Mouse (Mus musculus): Measurements from ENCODE around the gene Cyp26a1. TPM values are rescaled to one million over a fixed set of nuclear protein-coding genes. Genes with fewer than 3 reads are reported as not detected.

Gene Cyp26a1
- polyA plus RNA-seq, 1 experiment from 2014 or later: 0.21 TPM

DNA sequence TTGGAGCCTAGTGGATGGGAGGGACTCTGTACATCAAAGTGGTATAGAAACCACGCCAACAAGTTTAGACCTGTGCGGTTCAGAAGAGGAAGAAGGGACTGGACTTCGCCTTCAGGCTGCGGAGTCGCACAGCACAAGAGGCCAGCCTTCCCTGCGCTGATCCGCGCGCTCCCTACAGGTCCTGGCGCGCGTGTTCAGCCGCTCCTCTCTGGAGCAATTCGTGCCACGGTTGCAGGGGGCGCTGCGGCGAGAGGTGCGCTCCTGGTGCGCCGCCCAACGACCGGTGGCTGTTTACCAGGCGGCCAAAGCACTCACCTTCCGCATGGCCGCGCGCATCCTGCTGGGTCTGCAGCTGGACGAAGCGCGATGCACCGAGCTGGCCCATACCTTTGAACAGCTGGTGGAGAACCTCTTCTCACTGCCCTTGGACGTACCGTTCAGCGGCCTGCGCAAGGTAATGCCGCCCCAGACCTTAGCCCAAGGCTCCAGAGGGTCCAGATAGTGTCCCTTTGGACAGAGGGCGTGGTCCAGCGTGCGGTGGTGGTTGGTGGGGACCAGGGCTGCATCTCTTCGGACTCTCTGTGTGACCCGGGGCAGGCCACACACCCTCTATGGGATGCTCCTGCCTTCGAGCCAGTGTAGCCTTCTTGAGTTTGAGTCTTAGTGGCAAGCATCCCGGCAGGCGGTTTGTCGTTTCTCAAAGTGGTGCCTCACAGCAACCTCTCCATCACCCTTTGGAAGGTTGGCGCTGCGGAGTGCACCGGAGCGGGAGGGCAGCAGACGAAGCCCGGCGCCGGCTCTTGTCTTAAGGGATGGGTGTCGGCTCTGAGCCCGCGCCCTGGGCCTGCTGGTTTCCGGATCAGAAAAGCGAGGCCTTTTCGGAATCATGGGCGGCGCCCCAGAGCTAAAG lies 10.4 kb upstream of the Cyp26a1 start:
- H3K27ac ChIP-seq (ENCODE audit: low read depth): no peak overlapping the region
- H3K4me1 ChIP-seq (ENCODE audit: insufficient read depth): no peaks in the 10 kb centered on the region
- 41% methylated on average over 62 of the region's 62 CpGs for WGBS (ENCODE audit: insufficient replicate concordance)
- peak; percentile 44 for DNase-seq
- TF ChIP-seq CTCF (IDR thresholded peaks at IDR 0.05; ENCODE audit: low read depth) (peak; percentile 46), EP300 (IDR thresholded peaks at IDR 0.05; ENCODE audit: low read depth) (no peak)
- no peak overlapping the region for H3K4me3 ChIP-seq (ENCODE audit: low read depth, low read length)
- H3K27me3 ChIP-seq (ENCODE audit: insufficient read depth, low read length): peaks cover 29% of the 10 kb centered on the region
- H3K9me3 ChIP-seq (ENCODE audit: low read length): no peaks in the 10 kb centered on the region
- H3K9ac ChIP-seq (replicated peaks): no peak overlapping the region
- ATAC-seq: peak; percentile 40; the same call in 1 of the 2 replicates
- H3K4me2 ChIP-seq (ENCODE audit: low read depth, low read length): no peak overlapping the region
- peaks cover 25% of the 10 kb centered on the region for H3K36me3 ChIP-seq (replicated peaks; ENCODE audit: insufficient read depth, low read length)

DNA sequence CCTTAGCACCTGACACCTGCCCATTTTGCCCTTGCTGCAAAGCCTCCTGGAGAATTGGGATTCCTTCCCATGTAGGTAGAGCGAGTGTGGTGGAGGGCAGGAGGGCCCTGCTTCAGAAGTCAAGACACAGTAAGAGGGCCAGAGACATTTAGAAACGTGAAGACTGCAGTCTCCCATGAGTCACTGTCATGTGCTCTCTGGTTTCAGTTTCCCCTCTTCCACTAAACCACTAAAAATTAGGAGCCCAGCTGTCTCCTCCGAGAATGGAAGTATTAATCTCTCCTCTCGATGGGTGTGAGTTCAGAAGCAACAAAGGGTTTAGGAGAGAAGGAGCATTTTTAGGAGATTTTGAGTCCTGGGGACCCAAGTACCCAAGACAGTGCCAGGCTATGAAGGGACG lies 8.1 kb upstream of the Cyp26a1 start:
- WGBS (ENCODE audit: insufficient replicate concordance): 64% methylated on average over 5 of the region's 5 CpGs
- ATAC-seq (no peak), DNase-seq (no peak)
- TF ChIP-seq CTCF (IDR thresholded peaks at IDR 0.05; ENCODE audit: low read depth) (no peak), EP300 (IDR thresholded peaks at IDR 0.05; ENCODE audit: low read depth) (no peak)
- no peaks in the 10 kb centered on the region for H3K9me3 ChIP-seq (ENCODE audit: low read length)
- peaks cover 10% of the 10 kb centered on the region for H3K36me3 ChIP-seq (replicated peaks; ENCODE audit: insufficient read depth, low read length)
- H3K27me3 ChIP-seq (ENCODE audit: insufficient read depth, low read length): peaks cover 52% of the 10 kb centered on the region
- H3K4me1 ChIP-seq (ENCODE audit: insufficient read depth): peaks cover 6% of the 10 kb centered on the region
- H3K4me3 ChIP-seq (ENCODE audit: low read depth, low read length): no peak overlapping the region
- no peak overlapping the region for H3K4me2 ChIP-seq (ENCODE audit: low read depth, low read length)
- H3K9ac ChIP-seq (replicated peaks): no peak overlapping the region
- H3K27ac ChIP-seq (ENCODE audit: low read depth): no peak overlapping the region

DNA sequence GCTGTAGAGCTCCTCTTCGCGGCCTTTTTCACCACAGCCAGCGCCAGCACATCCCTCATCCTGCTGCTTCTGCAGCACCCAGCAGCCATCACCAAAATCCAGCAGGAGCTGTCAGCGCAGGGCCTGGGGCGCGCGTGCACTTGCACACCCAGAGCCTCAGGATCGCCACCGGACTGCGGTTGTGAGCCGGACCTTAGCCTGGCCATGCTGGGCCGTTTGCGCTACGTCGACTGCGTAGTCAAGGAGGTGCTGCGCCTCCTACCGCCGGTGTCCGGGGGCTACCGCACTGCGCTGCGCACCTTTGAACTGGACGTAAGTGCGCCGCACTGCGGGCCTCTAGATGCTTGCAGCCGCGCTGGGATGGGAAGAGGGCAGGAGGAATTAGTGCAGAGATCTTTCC lies 6.9 kb upstream of the Cyp26a1 start:
- Histone ChIP-seq H3K9me3 (ENCODE audit: low read length) (no peaks in the 10 kb centered on the region), H3K27me3 (ENCODE audit: insufficient read depth, low read length) (peaks cover 63% of the 10 kb centered on the region), H3K36me3 (replicated peaks; ENCODE audit: insufficient read depth, low read length) (peaks cover 6% of the 10 kb centered on the region), H3K4me1 (ENCODE audit: insufficient read depth) (peaks cover 6% of the 10 kb centered on the region), H3K27ac (ENCODE audit: low read depth) (no peak overlapping the region), H3K4me3 (ENCODE audit: low read depth, low read length) (no peak overlapping the region), H3K9ac (replicated peaks) (no peak overlapping the region), H3K4me2 (ENCODE audit: low read depth, low read length) (no peak overlapping the region)
- ATAC-seq: no peak
- peak; percentile 26; the same call in 1 of the 2 replicates for TF ChIP-seq CTCF (IDR thresholded peaks at IDR 0.05; ENCODE audit: low read depth)
- TF ChIP-seq EP300 (IDR thresholded peaks at IDR 0.05; ENCODE audit: low read depth): no peak
- 36% methylated on average over 29 of the region's 29 CpGs for WGBS (ENCODE audit: insufficient replicate concordance)
- DNase-seq: no peak

DNA sequence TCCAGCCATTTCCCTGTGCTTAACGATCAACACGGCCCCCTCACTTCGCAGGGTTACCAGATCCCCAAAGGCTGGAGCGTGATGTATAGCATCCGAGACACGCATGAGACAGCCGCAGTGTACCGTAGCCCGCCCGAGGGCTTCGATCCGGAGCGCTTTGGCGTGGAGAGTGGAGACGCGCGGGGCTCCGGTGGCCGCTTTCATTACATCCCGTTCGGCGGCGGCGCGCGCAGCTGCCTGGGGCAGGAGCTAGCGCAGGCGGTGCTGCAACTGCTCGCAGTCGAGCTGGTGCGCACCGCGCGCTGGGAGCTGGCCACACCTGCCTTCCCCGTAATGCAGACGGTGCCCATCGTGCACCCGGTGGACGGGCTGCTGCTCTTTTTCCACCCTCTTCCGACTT lies 4.7 kb upstream of the Cyp26a1 start:
- Histone ChIP-seq H3K36me3 (replicated peaks; ENCODE audit: insufficient read depth, low read length) (no peaks in the 10 kb centered on the region), H3K4me1 (ENCODE audit: insufficient read depth) (peaks cover 18% of the 10 kb centered on the region), H3K9me3 (ENCODE audit: low read length) (no peaks in the 10 kb centered on the region), H3K4me3 (ENCODE audit: low read depth, low read length) (peak overlapping the region; percentile 32), H3K27me3 (ENCODE audit: insufficient read depth, low read length) (peaks cover 78% of the 10 kb centered on the region), H3K4me2 (ENCODE audit: low read depth, low read length) (peak overlapping the region; percentile 55), H3K9ac (replicated peaks) (no peak overlapping the region), H3K27ac (ENCODE audit: low read depth) (no peak overlapping the region)
- WGBS (ENCODE audit: insufficient replicate concordance): 7% methylated on average over 40 of the region's 40 CpGs
- TF ChIP-seq EP300 (IDR thresholded peaks at IDR 0.05; ENCODE audit: low read depth) (no peak), CTCF (IDR thresholded peaks at IDR 0.05; ENCODE audit: low read depth) (no peak)
- peak; percentile 47 for DNase-seq
- ATAC-seq: no peak

DNA sequence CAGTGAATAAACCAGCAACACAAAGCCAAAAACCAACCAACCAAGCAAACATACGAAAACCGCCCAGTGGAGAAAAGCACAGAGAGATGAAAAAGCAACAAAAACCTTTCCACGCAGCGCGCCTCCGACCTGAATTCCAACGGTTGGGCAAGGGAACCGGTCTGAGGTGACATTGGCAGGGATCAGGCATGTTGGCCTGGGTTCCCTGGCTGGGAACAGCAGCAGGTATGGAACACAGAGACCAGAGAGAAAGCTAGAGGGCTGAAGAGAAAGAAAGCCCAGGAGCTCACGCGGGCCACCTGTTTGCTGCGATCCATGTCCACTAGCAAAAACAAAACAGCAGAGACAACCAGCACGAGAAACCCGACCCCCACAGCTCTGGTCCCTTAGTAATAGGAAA lies 2.5 kb upstream of the Cyp26a1 start:
- WGBS (ENCODE audit: insufficient replicate concordance): 50% methylated on average over 13 of the region's 13 CpGs
- H3K9me3 ChIP-seq (ENCODE audit: low read length): no peaks in the 10 kb centered on the region
- H3K36me3 ChIP-seq (replicated peaks; ENCODE audit: insufficient read depth, low read length): no peaks in the 10 kb centered on the region
- peaks cover 21% of the 10 kb centered on the region for H3K4me1 ChIP-seq (ENCODE audit: insufficient read depth)
- no peak overlapping the region for H3K4me3 ChIP-seq (ENCODE audit: low read depth, low read length)
- no peak for DNase-seq
- H3K27me3 ChIP-seq (ENCODE audit: insufficient read depth, low read length): peaks cover 97% of the 10 kb centered on the region
- no peak overlapping the region for H3K4me2 ChIP-seq (ENCODE audit: low read depth, low read length)
- ATAC-seq: no peak
- H3K9ac ChIP-seq (replicated peaks): no peak overlapping the region
- TF ChIP-seq CTCF (IDR thresholded peaks at IDR 0.05; ENCODE audit: low read depth): no peak
- no peak for TF ChIP-seq EP300 (IDR thresholded peaks at IDR 0.05; ENCODE audit: low read depth)
- no peak overlapping the region for H3K27ac ChIP-seq (ENCODE audit: low read depth)

DNA sequence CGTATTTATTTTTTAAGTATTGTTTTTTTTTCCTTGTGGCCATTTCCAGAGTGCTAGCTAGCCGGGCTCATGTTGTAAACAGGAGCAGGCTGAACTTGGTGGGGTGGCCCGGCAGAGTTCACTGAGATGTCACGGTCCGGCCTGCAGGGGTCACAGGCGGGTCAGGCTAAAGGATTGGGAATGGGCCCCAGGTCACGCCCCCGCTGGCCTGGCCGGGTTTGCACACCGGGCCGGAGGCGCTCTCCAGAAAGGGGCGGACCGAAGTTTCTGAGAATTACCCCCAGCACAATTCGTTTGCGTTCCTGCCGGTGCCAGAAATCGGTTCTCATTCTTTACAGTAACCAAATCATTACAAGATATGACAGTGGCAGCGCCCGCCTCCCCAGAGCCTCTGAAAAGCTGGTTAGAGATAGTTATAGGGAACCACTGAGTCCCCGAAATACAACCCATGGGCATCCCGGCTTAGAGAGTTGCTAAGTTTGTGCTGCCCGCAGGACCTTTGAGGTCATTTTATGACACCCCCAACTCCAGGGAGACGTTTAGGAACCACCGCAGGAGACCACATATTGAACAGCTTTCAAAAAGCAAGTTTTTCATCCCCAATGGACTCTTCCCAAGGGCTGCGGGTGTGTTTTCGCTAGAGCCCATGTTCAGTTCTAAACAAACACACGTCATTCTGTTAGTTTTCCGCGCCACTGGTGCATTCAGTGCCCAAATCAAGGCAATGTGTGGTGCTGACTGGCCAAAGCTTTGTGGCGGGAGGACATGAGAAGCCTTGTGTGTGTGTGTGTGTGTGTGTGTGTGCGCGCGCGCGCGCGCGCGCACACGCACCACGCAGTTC lies 1.6 kb upstream of the Cyp26a1 start:
- H3K9ac ChIP-seq (replicated peaks): no peak overlapping the region
- ATAC-seq (peak; percentile 72), DNase-seq (peak; percentile 63)
- no peaks in the 10 kb centered on the region for H3K36me3 ChIP-seq (replicated peaks; ENCODE audit: insufficient read depth, low read length)
- TF ChIP-seq EP300 (IDR thresholded peaks at IDR 0.05; ENCODE audit: low read depth): no peak
- no peak for TF ChIP-seq CTCF (IDR thresholded peaks at IDR 0.05; ENCODE audit: low read depth)
- 6% methylated on average over 42 of the region's 42 CpGs for WGBS (ENCODE audit: insufficient replicate concordance)
- H3K27me3 ChIP-seq (ENCODE audit: insufficient read depth, low read length): peaks cover 95% of the 10 kb centered on the region
- H3K4me1 ChIP-seq (ENCODE audit: insufficient read depth): peaks cover 21% of the 10 kb centered on the region
- peak overlapping the region; percentile 40 for H3K4me3 ChIP-seq (ENCODE audit: low read depth, low read length)
- no peak overlapping the region for H3K27ac ChIP-seq (ENCODE audit: low read depth)
- peak overlapping the region; percentile 66 for H3K4me2 ChIP-seq (ENCODE audit: low read depth, low read length)
- H3K9me3 ChIP-seq (ENCODE audit: low read length): no peaks in the 10 kb centered on the region
